27 mouse cellular contexts compared by ENCODE assay signal in the genomic region with DNA sequence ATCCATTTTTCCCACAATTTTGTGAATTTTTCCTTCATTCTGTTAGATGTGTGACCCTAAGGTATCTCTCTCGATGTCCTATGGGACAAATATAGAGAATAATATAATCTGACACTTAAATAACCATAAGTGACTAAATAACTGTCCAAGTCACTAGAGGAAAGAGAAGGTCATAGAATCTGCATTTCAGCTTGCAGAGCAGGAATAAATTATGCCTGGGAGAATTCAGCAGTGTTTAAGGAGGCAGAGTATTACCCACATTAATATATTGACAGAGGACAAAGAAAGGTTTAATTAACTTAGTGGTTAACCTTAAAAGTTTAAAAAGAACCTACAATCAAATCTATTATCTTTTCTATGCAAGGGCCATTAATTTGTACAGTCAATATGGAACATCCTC.
A peak's percentile ranks its signal among the peaks of the same experiment; 100 is the strongest.
DNase-seq lines count a peak whose midpoint lies in the region; ATAC-seq and TF ChIP-seq lines count a peak whose summit lies in the region.
"Had no signal": no experiment of that assay in that cellular context is flagged by ENCODE, and none has a peak within 500 bp of the region (broad histone marks: within the 10 kb centered on the region; RNA-seq: fewer than 3 reads in every experiment).

No protein-coding gene starts in this region.

- ATAC-seq in forebrain, embryonic 12.5 days (ENCODE audit: low FRiP score) = peak; percentile 23; the same call in 1 of the 2 replicates
- ATAC-seq in forebrain, embryonic 11.5 days (replicated peaks; ENCODE audit: low FRiP score) = no peak
- peak; percentile 50; the same call in 1 of the 2 replicates for ATAC-seq in midbrain, embryonic 13.5 days
- ATAC-seq in midbrain, embryonic 16.5 days = no peak
- ATAC-seq: activated CD4-positive, CD25-positive, alpha-beta regulatory T cell, adult 4 months; CD4-positive, CD25-positive, alpha-beta regulatory T cell, adult 4 months; forebrain, embryonic 14.5 days; forebrain, embryonic 16.5 days; Patski had no signal

- DNase-seq in forebrain, embryonic 11.5 days (ENCODE audit: low spot score) = no peak
- peak; percentile 13 for DNase-seq in brain, embryonic 14.5 days (ENCODE audit: low read depth)
- DNase-seq: adrenal gland, adult 8-10 months; adrenal gland, postnatal 14 days; adrenal gland, postnatal 36 days; B cell, adult 2 months; cerebellum, adult 11 months; cerebellum, adult 18-20 months; cerebellum, adult 8-10 months; cerebellum, adult 9-11 months; cerebellum, postnatal 14 days; cerebellum, postnatal 36 days; embryo, embryonic 11 days had no signal

- no peaks in the 10 kb centered on the region for H3K36me3 ChIP-seq in forebrain, embryonic 12.5 days (replicated peaks)
- no peaks in the 10 kb centered on the region for H3K36me3 ChIP-seq in forebrain, embryonic 11.5 days (ENCODE audit: control insufficient read depth, insufficient read depth, low read length)
- H3K36me3 ChIP-seq in midbrain, embryonic 13.5 days = no peaks in the 10 kb centered on the region
- no peaks in the 10 kb centered on the region for H3K36me3 ChIP-seq in midbrain, embryonic 16.5 days (ENCODE audit: control insufficient read depth, insufficient read depth, low read length)
- H3K36me3 ChIP-seq: embryonic facial prominence, embryonic 13.5 days; embryonic facial prominence, embryonic 15.5 days; forebrain, embryonic 10.5 days; G1E had no signal

- no peaks in the 10 kb centered on the region for H3K9me3 ChIP-seq in forebrain, embryonic 12.5 days
- no peaks in the 10 kb centered on the region for H3K9me3 ChIP-seq in forebrain, embryonic 11.5 days (ENCODE audit: control insufficient read depth, low read length)
- no peaks in the 10 kb centered on the region for H3K9me3 ChIP-seq in midbrain, embryonic 13.5 days
- H3K9me3 ChIP-seq in midbrain, embryonic 16.5 days (replicated peaks; ENCODE audit: control insufficient read depth, low read length, poor library complexity, severe bottlenecking) = no peaks in the 10 kb centered on the region
- H3K9me3 ChIP-seq: embryonic facial prominence, embryonic 13.5 days; embryonic facial prominence, embryonic 15.5 days; forebrain, embryonic 10.5 days had no signal

- 87% methylated on average over 1 of the region's 1 CpGs for WGBS in forebrain, embryonic 12.5 days
- WGBS in forebrain, embryonic 11.5 days = 84% methylated on average over 1 of the region's 1 CpGs
- 68% methylated on average over 1 of the region's 1 CpGs for WGBS in midbrain, embryonic 13.5 days
- 65% methylated on average over 1 of the region's 1 CpGs for WGBS in midbrain, embryonic 16.5 days

- no peak overlapping the region for H3K9ac ChIP-seq in forebrain, embryonic 12.5 days
- H3K9ac ChIP-seq in forebrain, embryonic 11.5 days (ENCODE audit: low read length) = no peak overlapping the region
- no peak overlapping the region for H3K9ac ChIP-seq in midbrain, embryonic 13.5 days (replicated peaks)
- no peak overlapping the region for H3K9ac ChIP-seq in midbrain, embryonic 16.5 days (ENCODE audit: low read depth, low read length)
- H3K9ac ChIP-seq: embryonic facial prominence, embryonic 13.5 days; embryonic facial prominence, embryonic 15.5 days had no signal

- H3K4me2 ChIP-seq in forebrain, embryonic 12.5 days = no peak overlapping the region
- H3K4me2 ChIP-seq in forebrain, embryonic 11.5 days (ENCODE audit: low read depth, low read length, severe bottlenecking) = no peak overlapping the region
- H3K4me2 ChIP-seq in midbrain, embryonic 13.5 days (replicated peaks) = no peak overlapping the region
- no peak overlapping the region for H3K4me2 ChIP-seq in midbrain, embryonic 16.5 days (ENCODE audit: low read length)
- H3K4me2 ChIP-seq: embryonic facial prominence, embryonic 13.5 days; embryonic facial prominence, embryonic 15.5 days had no signal

- H3K4me3 ChIP-seq in forebrain, embryonic 12.5 days (replicated peaks) = no peak overlapping the region
- no peak overlapping the region for H3K4me3 ChIP-seq in forebrain, embryonic 11.5 days (ENCODE audit: low read depth, low read length)
- H3K4me3 ChIP-seq in midbrain, embryonic 13.5 days (replicated peaks) = no peak overlapping the region
- H3K4me3 ChIP-seq in midbrain, embryonic 16.5 days (ENCODE audit: low read depth, low read length) = no peak overlapping the region
- H3K4me3 ChIP-seq: embryonic facial prominence, embryonic 13.5 days; embryonic facial prominence, embryonic 15.5 days; erythroblast, embryonic 14.5 days; forebrain, embryonic 10.5 days had no signal

- TF ChIP-seq CTCF in brain, embryonic 14.5 days (IDR thresholded peaks at IDR 0.05; ENCODE audit: borderline replicate concordance, extremely low read depth, insufficient read depth, insufficient read length) = no peak

- H3K4me1 ChIP-seq in forebrain, embryonic 12.5 days = no peaks in the 10 kb centered on the region
- H3K4me1 ChIP-seq in forebrain, embryonic 11.5 days (replicated peaks; ENCODE audit: control insufficient read depth, insufficient read depth, low read length) = no peaks in the 10 kb centered on the region
- no peaks in the 10 kb centered on the region for H3K4me1 ChIP-seq in midbrain, embryonic 13.5 days (replicated peaks)
- no peaks in the 10 kb centered on the region for H3K4me1 ChIP-seq in midbrain, embryonic 16.5 days (ENCODE audit: control insufficient read depth, insufficient read depth, low read length)
- H3K4me1 ChIP-seq: embryonic facial prominence, embryonic 13.5 days; embryonic facial prominence, embryonic 15.5 days had no signal

- no peaks in the 10 kb centered on the region for H3K27me3 ChIP-seq in forebrain, embryonic 12.5 days
- H3K27me3 ChIP-seq in forebrain, embryonic 11.5 days (ENCODE audit: control insufficient read depth, insufficient read depth, low read length) = no peaks in the 10 kb centered on the region
- no peaks in the 10 kb centered on the region for H3K27me3 ChIP-seq in midbrain, embryonic 13.5 days
- H3K27me3 ChIP-seq in midbrain, embryonic 16.5 days (ENCODE audit: control insufficient read depth, insufficient read depth, low read depth, low read length) = no peaks in the 10 kb centered on the region
- H3K27me3 ChIP-seq: CH12.LX; embryonic facial prominence, embryonic 13.5 days; embryonic facial prominence, embryonic 15.5 days; Patski had no signal

- no peak for TF ChIP-seq POLR2A in brain, embryonic 14.5 days (IDR thresholded peaks at IDR 0.05; ENCODE audit: borderline replicate concordance, extremely low read depth, insufficient read depth, insufficient read length, poor library complexity, severe bottlenecking)

- no peak overlapping the region for H3K27ac ChIP-seq in forebrain, embryonic 12.5 days
- H3K27ac ChIP-seq in forebrain, embryonic 11.5 days (ENCODE audit: low read depth, low read length) = no peak overlapping the region
- no peak overlapping the region for H3K27ac ChIP-seq in midbrain, embryonic 13.5 days
- no peak overlapping the region for H3K27ac ChIP-seq in midbrain, embryonic 16.5 days (ENCODE audit: low read length)
- H3K27ac ChIP-seq: embryonic facial prominence, embryonic 13.5 days; embryonic facial prominence, embryonic 15.5 days; forebrain, embryonic 10.5 days had no signal

Comparison
In these comparisons a context has a peak if more than half of its experiments do, and no peak if none do; other contexts are left out.
1. ATAC-seq: peak in forebrain, embryonic 12.5 days (single experiment) and midbrain, embryonic 13.5 days (single experiment); none in forebrain, embryonic 11.5 days (single experiment) and midbrain, embryonic 16.5 days (single experiment).